Comparison of ENCODE assay signal across 13 mouse cellular contexts in genomic region chr1:132559045-132559444, GRCm38 (mm10). TPM values are rescaled to one million over a fixed set of nuclear protein-coding genes. Genes with fewer than 3 reads are reported as not detected.
DNase-seq lines count a peak whose midpoint lies in the region; ATAC-seq and TF ChIP-seq lines count a peak whose summit lies in the region.
"Had no signal": no experiment of that assay in that cellular context is flagged by ENCODE, and none has a peak within 500 bp of the region (broad histone marks: within the 10 kb centered on the region; RNA-seq: fewer than 3 reads in every experiment).

No protein-coding gene starts in this region.

- peak; percentile 63 for DNase-seq in left cerebral cortex, postnatal 4 days
- DNase-seq in left cerebral cortex, postnatal 25 days (ENCODE audit: low spot score in 2 of 2): no peak
- DNase-seq in forebrain, postnatal 0 days: no peak
- DNase-seq in heart, postnatal 10 days: no peak
- no peak for DNase-seq in frontal cortex, postnatal 10 days (ENCODE audit: low spot score in 2 of 2)
- DNase-seq in frontal cortex, postnatal 14 days (ENCODE audit: low spot score in 2 of 2): no peak
- DNase-seq in heart, postnatal 36 days: no peak
- DNase-seq: adrenal gland, postnatal 25 days; gastrocnemius, postnatal 36 days; kidney, adult 18-20 months; liver; spleen, adult 18-20 months had no signal

- H3K4me3 ChIP-seq in forebrain, postnatal 0 days (ENCODE audit: low read depth, low read length): no peak overlapping the region
- H3K4me3 ChIP-seq in midbrain, embryonic 13.5 days (replicated peaks): no peak overlapping the region

- H3K9ac ChIP-seq in forebrain, postnatal 0 days: no peak overlapping the region
- H3K9ac ChIP-seq in midbrain, embryonic 13.5 days (replicated peaks): no peak overlapping the region

- peaks cover 32% of the 10 kb centered on the region for H3K4me1 ChIP-seq in forebrain, postnatal 0 days (ENCODE audit: insufficient read depth)
- peaks cover 58% of the 10 kb centered on the region for H3K4me1 ChIP-seq in midbrain, embryonic 13.5 days (replicated peaks)

- no peak for ATAC-seq in forebrain, postnatal 0 days
- no peak for ATAC-seq in midbrain, embryonic 13.5 days

- no peaks in the 10 kb centered on the region for H3K9me3 ChIP-seq in forebrain, postnatal 0 days (ENCODE audit: low read length)
- no peaks in the 10 kb centered on the region for H3K9me3 ChIP-seq in midbrain, embryonic 13.5 days

- 0 out of 2 replicates have a peak overlapping the region, but pooled peaks have one; percentile 16 for H3K27ac ChIP-seq in forebrain, postnatal 0 days (ENCODE audit: low read depth, low read length)
- H3K27ac ChIP-seq in midbrain, embryonic 13.5 days: peak overlapping the region; percentile 79

- H3K27me3 ChIP-seq in forebrain, postnatal 0 days (ENCODE audit: insufficient read depth, low read length): no peaks in the 10 kb centered on the region
- no peaks in the 10 kb centered on the region for H3K27me3 ChIP-seq in midbrain, embryonic 13.5 days

- 19% methylated on average over 5 of the region's 6 CpGs for WGBS in forebrain, postnatal 0 days
- whole genome bisulfite sequencing in midbrain, embryonic 13.5 days: 8% methylated on average over 6 of the region's 6 CpGs

- H3K4me2 ChIP-seq in forebrain, postnatal 0 days (ENCODE audit: low read depth): no peak overlapping the region
- no peak overlapping the region for H3K4me2 ChIP-seq in midbrain, embryonic 13.5 days (replicated peaks)

- no peaks in the 10 kb centered on the region for H3K36me3 ChIP-seq in forebrain, postnatal 0 days (ENCODE audit: insufficient read depth)
- no peaks in the 10 kb centered on the region for H3K36me3 ChIP-seq in midbrain, embryonic 13.5 days

- intact Hi-C loops in left cerebral cortex, postnatal 4 days (cut with DNase I): no loop called here
- intact Hi-C loops in left cerebral cortex, postnatal 25 days (cut with DNase I): no loop called here
- intact Hi-C loops in heart, postnatal 10 days (cut with DNase I): no loop called here
- intact Hi-C loops in heart, postnatal 36 days (cut with DNase I): no loop called here

- TF ChIP-seq CTCF in forebrain, postnatal 0 days (IDR thresholded peaks at IDR 0.05; ENCODE audit: low read depth): no peak

RNA-seq across cellular contexts. Expression of gene Cntn2, which starts 16.0 kb away (rescaled TPM):
- total RNA-seq in left cerebral cortex, postnatal 4 days (2021): 100 to 1,000 TPM; 113 to 118 TPM
- 10 to 100 TPM; 60.4 to 71.0 TPM for total RNA-seq in left cerebral cortex, postnatal 25 days (2021)
- total RNA-seq in forebrain, postnatal 0 days (2014; rRNA removed): 101 and 104 TPM in 2 replicates
- 41.0 and 43.9 TPM in 2 replicates for polyA plus RNA-seq in forebrain, postnatal 0 days (2015; fragmentation: Nextera tagmentation; extraction: Ambion mirVana)
- polyA plus RNA-seq in midbrain, embryonic 13.5 days (2015; fragmentation: Nextera tagmentation; extraction: Ambion mirVana): 63.2 and 90.2 TPM in 2 replicates
- 1 to 10 TPM; 2.6 to 3.3 TPM for total RNA-seq in heart, postnatal 10 days (2021)
- 1 to 10 TPM; 2.8 to 4.1 TPM for total RNA-seq in heart, postnatal 36 days (2021)
- total RNA-seq: adrenal gland, postnatal 25 days; gastrocnemius, postnatal 36 days had no signal

RNA-seq across cellular contexts. Expression of gene Tmem81, which starts 53.0 kb away (rescaled TPM):
- total RNA-seq in left cerebral cortex, postnatal 4 days (2021): 1 to 10 TPM; 2.2 to 2.9 TPM
- 1 to 10 TPM; 3.6 to 3.9 TPM for total RNA-seq in left cerebral cortex, postnatal 25 days (2021)
- 1.6 and 3.0 TPM in 2 replicates for total RNA-seq in forebrain, postnatal 0 days (2014; rRNA removed)
- polyA plus RNA-seq in forebrain, postnatal 0 days (2015; fragmentation: Nextera tagmentation; extraction: Ambion mirVana): 0.49 and 0.90 TPM in 2 replicates
- 1.3 TPM in 2 replicates for polyA plus RNA-seq in midbrain, embryonic 13.5 days (2015; fragmentation: Nextera tagmentation; extraction: Ambion mirVana)
- total RNA-seq in heart, postnatal 10 days (2021): 1 to 10 TPM; 1.5 to 1.6 TPM
- 1 to 10 TPM; 1.4 to 1.5 TPM for total RNA-seq in heart, postnatal 36 days (2021)

Comparison
In these comparisons a context has a peak if more than half of its experiments do, and no peak if none do; other contexts are left out.
1. RNA of gene Cntn2, which starts 16.0 kb away (total RNA-seq): 113 to 118 TPM in left cerebral cortex, postnatal 4 days, 101 to 104 TPM in forebrain, postnatal 0 days and 60.4 to 71.0 TPM in left cerebral cortex, postnatal 25 days; 2.8 to 4.1 TPM in heart, postnatal 36 days and 2.6 to 3.3 TPM in heart, postnatal 10 days; every median in the first group is over 10 times any median in the second.